Mouse (Mus musculus) erythroblast, embryonic 14.5 days (primary cell): Measurements from ENCODE around the gene Nans. TPM values are rescaled to one million over a fixed set of nuclear protein-coding genes. Genes with fewer than 3 reads are reported as not detected.

ENCODE experiments used
- H3K27me3 ChIP-seq: 2 replicates; pipeline ENCODE4 v1.6.1; 2012; ENCODE audit warnings: inconsistent platforms; ENCODE audit not compliant: control insufficient read depth
- H3K36me3 ChIP-seq: 2 replicates; pipeline ENCODE4 v1.6.1; 2012; ENCODE audit warnings: mild to moderate bottlenecking, inconsistent platforms; ENCODE audit not compliant: control insufficient read depth
- H3K4me1 ChIP-seq: 2 replicates; pipeline ENCODE4 v1.6.1; 2012; ENCODE audit warnings: inconsistent platforms; ENCODE audit not compliant: control insufficient read depth
- H3K4me3 ChIP-seq: replicated peaks from 2 replicates; pipeline ENCODE3; 2012; ENCODE audit warnings: moderate library complexity, mild to moderate bottlenecking, inconsistent platforms
- H3K9me3 ChIP-seq: 2 replicates; pipeline ENCODE4 v1.6.1; 2012; ENCODE audit warnings: low read length, inconsistent platforms, mixed read lengths; ENCODE audit not compliant: control insufficient read depth
- GATA1 ChIP-seq: IDR thresholded peaks from 2 replicates; pipeline ENCODE4 v1.6.1; 2012; ENCODE audit warnings: low read length, inconsistent platforms, mixed read lengths
- TAL1 ChIP-seq: IDR thresholded peaks from 3 replicates; pipeline ENCODE4 v1.6.1; 2012; ENCODE audit warnings: low read length, inconsistent platforms, mixed read lengths
- polyA plus RNA-seq: library from polyadenylated mRNA; stranded (reverse); fragments of >175 nt; gene quantifications from 2 replicates; pipeline ENCODE4 v1.2.3, GENCODE M21; 2012

The Nans gene
- polyA plus RNA-seq, 1 experiment, result 7.2 TPM

- H3K4me1 ChIP-seq, result peaks cover 34% of the 10 kb centered on the region
- H3K36me3 ChIP-seq, result peaks cover 14% of the 10 kb centered on the region; the same call in 1 of the 2 replicates
These were observed 37.2 kb downstream of the Nans start for GRCm38 (mm10) chr4:46526226-46526625.

GRCm38 (mm10) chr4:46526798-46527557 lies 37.9 kb downstream of the Nans start:
- Histone ChIP-seq H3K4me1 (peaks cover 34% of the 10 kb centered on the region), H3K36me3 (peaks cover 11% of the 10 kb centered on the region; the same call in 1 of the 2 replicates), H3K9me3 (peaks cover 5% of the 10 kb centered on the region; the same call in 1 of the 2 replicates), H3K27me3 (peaks cover 2% of the 10 kb centered on the region), H3K4me3 (peak overlapping the region; percentile 59)
- TF ChIP-seq TAL1 (peak; percentile 76), GATA1 (peak; percentile 70)

More at GRCm38 (mm10) chr4:46526226-46526625, 37.2 kb downstream of the Nans start:
- H3K9me3 ChIP-seq, result peaks cover 5% of the 10 kb centered on the region; the same call in 1 of the 2 replicates
- H3K4me3 ChIP-seq, result no peak overlapping the region
- TF ChIP-seq GATA1 (no peak), TAL1 (no peak)
- no peaks in the 10 kb centered on the region for H3K27me3 ChIP-seq

DNA sequence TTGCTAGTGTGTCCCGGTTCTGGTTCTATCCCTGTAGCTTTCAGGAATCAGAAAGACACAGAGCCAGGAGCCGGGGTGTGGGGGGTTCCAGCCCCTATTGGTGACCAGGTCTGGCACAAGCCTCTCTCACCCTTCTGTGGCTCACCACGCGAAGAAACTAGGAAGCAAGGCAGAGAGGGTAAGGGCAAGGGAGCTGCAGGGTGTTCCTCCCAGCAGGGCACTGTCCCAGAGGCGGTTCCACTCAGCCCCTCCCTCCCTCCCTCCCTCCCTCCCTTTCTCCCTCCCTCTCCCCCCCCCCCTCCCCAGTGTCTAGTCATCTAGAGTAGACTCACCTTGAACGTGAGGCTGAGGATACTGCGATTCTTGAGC lies 38.5 kb downstream of the Nans start:
- TF ChIP-seq TAL1 (no peak), GATA1 (no peak)
- Histone ChIP-seq H3K36me3 (peaks cover 8% of the 10 kb centered on the region; the same call in 1 of the 2 replicates), H3K4me1 (peaks cover 34% of the 10 kb centered on the region)

DNA sequence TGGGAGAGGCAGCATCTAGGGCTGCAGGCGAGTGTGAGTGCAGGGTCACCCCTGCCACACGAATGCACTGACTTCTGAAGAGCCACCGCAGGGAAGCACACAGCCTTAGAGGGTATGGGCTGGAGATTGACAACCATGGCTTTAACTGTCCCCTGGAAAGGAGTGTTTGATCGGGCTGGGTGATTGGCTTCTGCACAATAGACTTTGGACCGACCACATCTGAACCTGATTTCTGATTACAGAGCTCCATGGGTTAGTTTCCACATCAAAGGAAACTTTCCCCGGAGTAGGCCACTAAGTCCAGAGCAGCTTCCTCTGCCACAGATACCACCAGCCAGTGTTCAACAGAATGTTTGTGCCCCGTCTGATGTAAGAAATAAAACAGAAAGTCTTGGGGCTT lies 40.7 kb downstream of the Nans start:
- TF ChIP-seq GATA1, result no peak
- no peak for TF ChIP-seq TAL1
- peaks cover 25% of the 10 kb centered on the region for H3K27me3 ChIP-seq
- H3K9me3 ChIP-seq, result peaks cover 2% of the 10 kb centered on the region; the same call in 1 of the 2 replicates
- no peak overlapping the region for H3K4me3 ChIP-seq
- no peaks in the 10 kb centered on the region for H3K36me3 ChIP-seq
- peaks cover 38% of the 10 kb centered on the region for H3K4me1 ChIP-seq

More for the DNA sequence above, 38.5 kb downstream of the Nans start:
- Histone ChIP-seq H3K9me3 (peaks cover 4% of the 10 kb centered on the region; the same call in 1 of the 2 replicates), H3K27me3 (peaks cover 5% of the 10 kb centered on the region), H3K4me3 (peak overlapping the region; percentile 59)

DNA sequence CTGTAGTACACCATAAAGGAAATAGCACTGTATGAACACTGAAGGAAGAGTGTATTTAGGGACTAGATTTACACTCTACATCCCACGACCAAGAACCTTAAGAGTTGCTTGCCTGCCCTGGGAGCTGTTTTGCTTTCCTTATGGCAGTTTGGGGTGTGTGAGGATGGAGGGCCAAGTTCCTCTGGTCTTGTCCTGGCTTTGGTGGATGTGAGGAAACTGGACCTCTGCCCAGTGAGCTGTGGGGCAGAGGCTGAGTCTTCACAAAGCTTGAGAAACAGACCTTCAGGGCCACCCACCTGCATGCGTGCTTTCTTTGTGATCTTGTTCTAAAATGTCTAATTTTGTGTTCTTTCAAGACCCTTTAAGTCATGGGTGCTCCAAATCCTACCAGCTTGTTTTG lies 43.5 kb downstream of the Nans start:
- H3K4me1 ChIP-seq, result peaks cover 29% of the 10 kb centered on the region
- no peaks in the 10 kb centered on the region for H3K36me3 ChIP-seq
- peaks cover 52% of the 10 kb centered on the region for H3K27me3 ChIP-seq
- H3K4me3 ChIP-seq, result no peak overlapping the region
- H3K9me3 ChIP-seq, result peaks cover 2% of the 10 kb centered on the region; the same call in 1 of the 2 replicates
- TF ChIP-seq TAL1, result no peak

- H3K4me1 ChIP-seq, result peaks cover 26% of the 10 kb centered on the region
- no peaks in the 10 kb centered on the region for H3K36me3 ChIP-seq
These were observed 43.9 kb downstream of the Nans start for GRCm38 (mm10) chr4:46532926-46533325.

GRCm38 (mm10) chr4:46533934-46534720 lies 45.1 kb downstream of the Nans start:
- TF ChIP-seq TAL1, result no peak
- no peak for TF ChIP-seq GATA1
- Histone ChIP-seq H3K36me3 (no peaks in the 10 kb centered on the region), H3K9me3 (peaks cover 2% of the 10 kb centered on the region; the same call in 1 of the 2 replicates), H3K27me3 (peaks cover 64% of the 10 kb centered on the region), H3K4me1 (peaks cover 18% of the 10 kb centered on the region), H3K4me3 (peak overlapping the region; percentile 25)

More at GRCm38 (mm10) chr4:46532926-46533325, 43.9 kb downstream of the Nans start:
- no peak for TF ChIP-seq TAL1
- TF ChIP-seq GATA1, result no peak
- H3K27me3 ChIP-seq, result peaks cover 57% of the 10 kb centered on the region
- peaks cover 2% of the 10 kb centered on the region; the same call in 1 of the 2 replicates for H3K9me3 ChIP-seq
- H3K4me3 ChIP-seq, result no peak overlapping the region

DNA sequence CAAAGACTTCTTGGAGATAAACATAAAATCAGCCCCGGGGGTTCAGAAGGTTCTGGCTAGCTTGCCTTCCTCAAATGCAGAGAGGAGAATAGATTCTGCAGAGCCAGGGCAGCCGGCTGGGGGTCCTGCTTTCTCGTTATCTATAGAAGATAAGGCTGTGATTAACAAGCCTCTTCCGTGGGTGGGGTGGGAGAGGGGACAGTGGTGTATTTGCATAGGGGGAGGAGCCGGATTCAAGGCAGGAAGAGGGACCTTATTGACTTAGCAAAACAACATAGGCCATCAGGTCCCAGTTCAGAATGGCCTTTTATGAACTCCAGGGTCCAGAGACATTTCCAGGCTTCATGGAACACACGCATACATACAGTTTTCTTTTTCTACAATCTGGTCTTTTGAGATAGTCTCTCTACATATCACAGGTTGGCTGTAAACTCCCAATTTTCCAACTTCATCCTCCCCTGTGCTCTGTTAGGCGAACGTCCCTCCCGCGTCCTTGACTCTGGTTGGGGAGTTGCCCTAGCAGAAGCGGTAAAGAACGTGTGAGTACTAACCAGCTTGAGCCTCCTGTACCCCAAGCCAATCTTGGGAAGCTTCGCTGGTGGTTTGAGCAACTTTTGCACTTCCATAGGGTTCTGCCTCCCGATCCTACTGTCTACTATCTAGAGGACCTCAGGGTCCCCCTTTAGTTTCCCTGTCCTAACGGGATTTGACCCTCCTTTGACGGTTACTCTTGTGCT lies 46.2 kb downstream of the Nans start:
- H3K27me3 ChIP-seq, result peaks cover 66% of the 10 kb centered on the region
- TF ChIP-seq GATA1 (no peak), TAL1 (no peak)

More for the DNA sequence above, 46.2 kb downstream of the Nans start:
- H3K9me3 ChIP-seq, result peaks cover 2% of the 10 kb centered on the region; the same call in 1 of the 2 replicates
- H3K36me3 ChIP-seq, result no peaks in the 10 kb centered on the region
- H3K4me3 ChIP-seq, result peak overlapping the region; percentile 61
- H3K4me1 ChIP-seq, result peaks cover 18% of the 10 kb centered on the region
